Mouse (Mus musculus) cerebellum, adult 2 months (tissue): ENCODE measurements around the gene Ubald1.

Source experiments
- CTCF ChIP-seq: fragments of 200-500 bp; IDR thresholded peaks from 2 replicates; pipeline ENCODE4 v1.5.1; 2011; ENCODE audit warnings: low read depth, mild to moderate bottlenecking, control low read depth, low read length, moderate library complexity, borderline replicate concordance; ENCODE audit not compliant: insufficient read depth
- POLR2A ChIP-seq: fragments of 200-500 bp; IDR thresholded peaks from 2 replicates; pipeline ENCODE4 v1.6.1; 2011; ENCODE audit warnings: low read length, control low read depth, borderline replicate concordance; ENCODE audit not compliant: insufficient read depth

DNA sequence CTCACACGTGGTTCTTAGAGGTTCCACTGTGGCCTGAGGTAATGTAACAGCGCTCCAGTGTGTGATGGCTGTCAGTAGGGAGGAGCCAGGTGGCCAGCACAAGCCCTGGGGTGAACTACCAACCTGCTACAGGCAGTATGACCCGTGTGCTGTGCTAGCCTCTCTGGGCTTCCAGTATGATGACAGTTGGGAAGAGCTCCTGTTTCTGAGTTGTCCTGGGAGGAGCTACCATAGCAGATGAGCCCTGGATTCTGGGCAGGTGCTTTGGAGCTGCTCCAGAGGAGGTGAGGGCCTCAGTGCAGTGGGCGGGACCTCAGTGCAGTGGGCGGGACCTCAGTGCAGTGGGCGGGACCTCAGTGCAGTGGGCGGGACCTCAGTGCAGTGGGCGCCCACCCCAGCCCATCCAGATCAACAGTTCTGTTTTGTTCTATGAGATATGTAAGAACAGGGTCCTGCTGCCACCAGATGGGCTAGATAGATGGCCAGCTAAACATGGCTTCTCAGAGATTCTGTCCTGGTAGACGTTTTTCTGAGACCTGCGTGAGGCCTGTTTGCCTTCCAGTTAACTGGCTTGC lies 32.0 kb upstream of the Ubald1 start:
- TF ChIP-seq CTCF: no peak
- TF ChIP-seq POLR2A: no peak
